Mouse (Mus musculus) embryonic facial prominence, embryonic 15.5 days (tissue): ENCODE measurements around the gene Gpr18. TPM values are rescaled to one million over a fixed set of nuclear protein-coding genes. Genes with fewer than 3 reads are reported as not detected.

ENCODE experiments used
- ATAC-seq: fragments of 200-750 bp; cut with Nextera tagmentation; 2 replicates; pipeline ENCODE4 v1.8.0; 2017; ENCODE audit warnings: low read depth, moderate TSS enrichment; ENCODE audit not compliant: insufficient number of reproducible peaks, low FRiP score, low TSS enrichment
- H3K27ac ChIP-seq: fragments of 300-500 bp; sonication (generic); replicated peaks from 2 replicates; pipeline ENCODE4 v1.5.1; 2015; ENCODE audit warnings: mild to moderate bottlenecking, inconsistent platforms
- H3K27me3 ChIP-seq: fragments of 300-500 bp; sonication (generic); 2 replicates; pipeline ENCODE4 v1.6.1; 2015; ENCODE audit warnings: inconsistent platforms
- H3K36me3 ChIP-seq: fragments of 300-500 bp; sonication (generic); 2 replicates; pipeline ENCODE4 v1.6.1; 2015; ENCODE audit warnings: mild to moderate bottlenecking, inconsistent platforms
- H3K4me1 ChIP-seq: fragments of 300-500 bp; sonication (generic); 2 replicates; pipeline ENCODE4 v1.6.1; 2015; ENCODE audit warnings: inconsistent platforms
- H3K4me2 ChIP-seq: fragments of 300-500 bp; sonication (generic); replicated peaks from 2 replicates; pipeline ENCODE4 v1.6.1; 2015; ENCODE audit warnings: mild to moderate bottlenecking, inconsistent platforms
- H3K4me3 ChIP-seq: fragments of 300-500 bp; sonication (generic); replicated peaks from 2 replicates; pipeline ENCODE4 v1.5.1; 2015; ENCODE audit warnings: mild to moderate bottlenecking, inconsistent platforms
- H3K9ac ChIP-seq: fragments of 300-500 bp; sonication (generic); 2 replicates; pipeline ENCODE4 v1.6.1; 2015; ENCODE audit warnings: inconsistent platforms
- H3K9me3 ChIP-seq: fragments of 300-500 bp; sonication (generic); replicated peaks from 2 replicates; pipeline ENCODE4 v1.6.1; 2016; ENCODE audit warnings: inconsistent platforms
- WGBS: fragments of 180-500 bp; shearing (Covaris S2); methylation state at CpG from one replicate; pipeline ENCODE4 v1.1.7; 2015; 5-methylcytosine and 5-hydroxymethylcytosine counted together
- polyA plus RNA-seq: library from polyadenylated mRNA; unstranded; fragments of >200 nt; fragmentation: Nextera tagmentation; extraction: Ambion mirVana; gene quantifications from 2 replicates; pipeline ENCODE4 v1.2.1, GENCODE M21; 2015

The Gpr18 gene
- polyA plus RNA-seq, 1 experiment from 2014 or later, result 0.21 TPM

DNA sequence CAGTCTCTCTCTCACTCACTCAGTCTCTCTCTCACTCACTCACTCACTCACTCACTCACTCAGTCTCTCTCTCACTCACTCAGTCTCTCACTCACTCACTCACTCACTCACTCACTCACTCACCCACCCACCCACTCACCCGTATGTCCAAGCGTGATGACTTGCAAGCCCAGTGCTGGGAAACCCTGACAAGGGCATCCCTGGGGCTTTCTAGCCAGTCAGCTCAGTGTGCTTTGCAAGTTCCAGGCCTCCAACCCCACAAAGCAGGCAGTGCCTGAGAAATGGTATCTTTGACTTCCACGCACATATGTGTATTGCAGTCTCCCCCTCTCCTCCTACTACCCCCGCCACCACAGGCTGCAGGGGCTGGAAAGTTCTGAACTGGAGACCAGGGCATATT, 6.4 kb upstream of the Gpr18 start:
- ATAC-seq, result no peak
- 89% methylated on average over 4 of the region's 4 CpGs for WGBS

DNA sequence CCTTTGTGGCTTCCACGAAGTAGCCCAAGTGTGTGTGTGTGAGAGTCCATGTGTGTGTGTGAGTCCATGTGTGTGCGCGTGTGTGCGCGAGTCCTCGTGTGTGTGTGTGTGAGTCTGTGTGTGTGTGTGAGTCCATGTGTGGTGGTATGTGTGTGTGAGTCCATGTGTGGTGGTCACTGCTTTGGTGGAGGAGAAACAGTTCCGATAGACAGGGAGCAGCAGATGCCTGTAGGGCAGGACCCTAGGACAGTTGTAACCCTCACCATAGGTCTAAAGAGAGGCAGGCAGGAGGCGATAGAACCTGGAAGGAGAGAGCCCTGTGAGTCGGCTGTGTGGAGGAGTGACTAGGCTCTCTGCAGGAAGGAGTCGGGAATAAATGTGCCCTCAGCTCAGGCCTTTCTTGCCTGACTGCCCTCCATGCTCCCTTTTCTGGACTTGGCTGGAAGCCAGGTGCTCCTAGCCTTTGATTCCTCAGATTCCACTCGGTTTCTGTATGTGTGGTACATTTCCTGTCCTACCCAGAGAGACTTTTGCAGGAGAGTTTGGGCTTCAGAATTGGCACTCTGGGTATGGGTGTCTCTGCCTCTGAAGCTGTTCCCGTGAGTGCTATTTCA, 5.0 kb upstream of the Gpr18 start:
- H3K4me1 ChIP-seq, result no peaks in the 10 kb centered on the region

More for the DNA sequence above, 6.4 kb upstream of the Gpr18 start:
- Histone ChIP-seq H3K27ac (no peak overlapping the region), H3K9me3 (no peaks in the 10 kb centered on the region), H3K9ac (no peak overlapping the region), H3K4me3 (no peak overlapping the region), H3K4me1 (no peaks in the 10 kb centered on the region), H3K4me2 (no peak overlapping the region), H3K36me3 (no peaks in the 10 kb centered on the region), H3K27me3 (no peaks in the 10 kb centered on the region)

DNA sequence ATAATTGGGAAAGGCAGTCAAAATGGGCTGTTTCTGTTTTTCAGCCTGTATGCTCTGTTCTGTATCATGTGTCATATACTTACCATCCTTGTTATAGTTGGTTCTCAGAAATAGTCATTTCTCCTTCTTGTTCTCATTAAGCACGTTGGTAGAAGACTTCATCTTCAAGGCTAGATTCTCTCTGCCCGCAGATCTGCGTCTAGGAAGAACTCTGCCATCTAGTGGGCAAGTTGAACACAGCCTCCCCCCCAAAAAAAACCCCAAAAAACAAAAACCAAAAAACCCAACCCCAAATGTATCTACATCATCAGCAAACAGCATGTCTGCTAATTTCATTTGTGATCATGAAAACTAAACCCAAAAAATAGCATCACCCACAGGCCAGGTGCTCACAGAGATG, 4.2 kb upstream of the Gpr18 start:
- H3K36me3 ChIP-seq, result peaks cover 8% of the 10 kb centered on the region; the same call in 1 of the 2 replicates
- H3K9me3 ChIP-seq, result no peaks in the 10 kb centered on the region
- no peak for ATAC-seq
- no peak overlapping the region for H3K9ac ChIP-seq
- H3K4me1 ChIP-seq, result no peaks in the 10 kb centered on the region
- H3K4me2 ChIP-seq, result no peak overlapping the region
- no peaks in the 10 kb centered on the region for H3K27me3 ChIP-seq
- H3K27ac ChIP-seq, result no peak overlapping the region
- WGBS, result 12% methylated on average over 3 of the region's 3 CpGs
- H3K4me3 ChIP-seq, result no peak overlapping the region

More for the DNA sequence above, 5.0 kb upstream of the Gpr18 start:
- H3K27ac ChIP-seq, result no peak overlapping the region
- no peak overlapping the region for H3K4me3 ChIP-seq
- H3K9me3 ChIP-seq, result no peaks in the 10 kb centered on the region
- no peak overlapping the region for H3K9ac ChIP-seq
- H3K4me2 ChIP-seq, result no peak overlapping the region
- peaks cover 8% of the 10 kb centered on the region; the same call in 1 of the 2 replicates for H3K36me3 ChIP-seq
- 75% methylated on average over 12 of the region's 12 CpGs for WGBS
- H3K27me3 ChIP-seq, result no peaks in the 10 kb centered on the region
- ATAC-seq, result 0 out of 2 replicates have a peak, but pooled peaks have one; percentile 47

DNA sequence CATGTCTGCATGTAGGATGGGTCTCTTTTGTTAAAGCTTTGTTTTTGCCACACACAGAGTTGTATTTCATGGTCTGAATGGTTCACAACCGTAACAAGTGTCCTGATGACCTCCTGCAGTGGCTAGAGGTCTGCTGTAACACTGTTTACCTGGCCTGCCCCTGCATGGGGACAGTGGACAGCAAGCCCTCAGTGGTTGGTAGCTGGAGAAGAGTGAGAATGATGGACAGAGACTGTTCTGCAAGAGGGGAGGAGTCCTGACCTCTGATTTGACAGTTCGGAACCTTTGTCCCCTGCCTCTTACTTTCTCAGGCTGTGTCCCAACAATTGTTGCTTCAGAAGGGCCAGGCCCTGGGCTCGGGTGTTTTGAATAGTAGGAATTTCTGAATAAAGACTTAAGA, 2.7 kb upstream of the Gpr18 start:
- ATAC-seq, result no peak
- no peaks in the 10 kb centered on the region for H3K9me3 ChIP-seq
- no peak overlapping the region for H3K9ac ChIP-seq
- no peak overlapping the region for H3K4me3 ChIP-seq
- no peak overlapping the region for H3K4me2 ChIP-seq
- 80% methylated on average over 3 of the region's 3 CpGs for WGBS
- H3K4me1 ChIP-seq, result no peaks in the 10 kb centered on the region
- no peak overlapping the region for H3K27ac ChIP-seq
- peaks cover 8% of the 10 kb centered on the region; the same call in 1 of the 2 replicates for H3K36me3 ChIP-seq
- no peaks in the 10 kb centered on the region for H3K27me3 ChIP-seq

GRCm38 (mm10) chr14:121916311-121917094, 922 bp upstream of the Gpr18 start:
- no peaks in the 10 kb centered on the region for H3K9me3 ChIP-seq
- no peak overlapping the region for H3K27ac ChIP-seq
- H3K4me3 ChIP-seq, result no peak overlapping the region
- 87% methylated on average over 6 of the region's 6 CpGs for WGBS
- H3K27me3 ChIP-seq, result no peaks in the 10 kb centered on the region
- peaks cover 22% of the 10 kb centered on the region for H3K36me3 ChIP-seq
- ATAC-seq, result no peak
- H3K4me1 ChIP-seq, result no peaks in the 10 kb centered on the region
- no peak overlapping the region for H3K4me2 ChIP-seq
- no peak overlapping the region for H3K9ac ChIP-seq

GRCm38 (mm10) chr14:121915143-121915542, 438 bp downstream of the Gpr18 start:
- Histone ChIP-seq H3K9ac (no peak overlapping the region), H3K4me2 (no peak overlapping the region), H3K36me3 (peaks cover 27% of the 10 kb centered on the region), H3K4me1 (no peaks in the 10 kb centered on the region), H3K27ac (no peak overlapping the region), H3K27me3 (no peaks in the 10 kb centered on the region), H3K9me3 (no peaks in the 10 kb centered on the region), H3K4me3 (no peak overlapping the region)
- 85% methylated on average over 5 of the region's 5 CpGs for WGBS
- ATAC-seq, result no peak

- ATAC-seq, result no peak
- Histone ChIP-seq H3K9ac (no peak overlapping the region), H3K4me1 (no peaks in the 10 kb centered on the region), H3K27me3 (no peaks in the 10 kb centered on the region), H3K4me2 (no peak overlapping the region), H3K27ac (no peak overlapping the region), H3K4me3 (no peak overlapping the region), H3K36me3 (peaks cover 41% of the 10 kb centered on the region), H3K9me3 (no peaks in the 10 kb centered on the region)
- 94% methylated on average over 7 of the region's 7 CpGs for WGBS
Measured at GRCm38 (mm10) chr14:121912501-121912900, 3.1 kb downstream of the Gpr18 start.

- H3K4me1 ChIP-seq, result no peaks in the 10 kb centered on the region
- no peaks in the 10 kb centered on the region for H3K27me3 ChIP-seq
- H3K36me3 ChIP-seq, result peaks cover 51% of the 10 kb centered on the region
- no peak for ATAC-seq
- no peak overlapping the region for H3K4me3 ChIP-seq
- H3K9me3 ChIP-seq, result no peaks in the 10 kb centered on the region
- 86% methylated on average over 6 of the region's 6 CpGs for WGBS
- H3K27ac ChIP-seq, result no peak overlapping the region
- H3K9ac ChIP-seq, result no peak overlapping the region
- H3K4me2 ChIP-seq, result no peak overlapping the region
Measured at GRCm38 (mm10) chr14:121909868-121910267, 5.7 kb downstream of the Gpr18 start.

DNA sequence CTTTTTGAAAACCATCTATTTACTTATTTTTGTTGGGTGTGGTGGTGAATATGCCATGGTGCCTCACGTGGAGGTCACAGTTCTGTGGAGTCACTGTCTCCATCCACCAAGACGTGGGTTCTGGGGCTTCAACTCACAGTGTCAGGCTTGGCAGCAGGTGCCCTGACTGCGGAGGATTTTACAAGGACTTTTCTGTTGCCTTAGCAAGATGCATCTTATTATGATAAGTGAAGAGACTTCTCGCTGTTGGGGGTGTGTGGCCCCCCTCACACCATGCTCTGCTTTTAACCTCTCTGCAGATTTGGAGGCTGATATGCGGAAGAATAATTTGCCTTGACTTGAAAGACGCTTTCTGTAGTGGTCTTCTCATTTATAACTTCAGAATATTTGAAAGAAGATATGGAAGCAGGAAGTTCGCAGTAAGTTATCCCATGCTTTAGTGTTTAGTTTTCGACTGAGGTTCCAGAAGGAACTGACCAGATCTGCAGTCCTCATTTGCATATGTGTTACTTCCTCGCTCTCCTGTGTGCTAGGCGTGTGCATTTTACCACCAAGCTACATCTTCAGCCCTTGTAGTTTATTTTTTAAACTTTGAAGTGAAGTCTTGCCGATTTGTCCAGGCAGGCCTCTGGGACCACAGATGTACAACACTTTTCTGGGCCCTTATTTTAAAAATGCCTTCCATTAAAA, 8.4 kb downstream of the Gpr18 start:
- no peaks in the 10 kb centered on the region for H3K27me3 ChIP-seq
- H3K4me2 ChIP-seq, result no peak overlapping the region
- H3K4me1 ChIP-seq, result no peaks in the 10 kb centered on the region
- no peak for ATAC-seq
- 85% methylated on average over 11 of the region's 11 CpGs for WGBS
- H3K4me3 ChIP-seq, result no peak overlapping the region
- no peak overlapping the region for H3K27ac ChIP-seq
- no peaks in the 10 kb centered on the region for H3K9me3 ChIP-seq
- H3K9ac ChIP-seq, result no peak overlapping the region
- H3K36me3 ChIP-seq, result peaks cover 43% of the 10 kb centered on the region

- Histone ChIP-seq H3K36me3 (peaks cover 37% of the 10 kb centered on the region), H3K27ac (no peak overlapping the region), H3K4me3 (no peak overlapping the region), H3K4me2 (no peak overlapping the region), H3K27me3 (no peaks in the 10 kb centered on the region), H3K9me3 (no peaks in the 10 kb centered on the region), H3K9ac (no peak overlapping the region), H3K4me1 (no peaks in the 10 kb centered on the region)
- 76% methylated on average over 8 of the region's 8 CpGs for WGBS
- ATAC-seq, result no peak
Measured at GRCm38 (mm10) chr14:121906341-121906991, 9.1 kb downstream of the Gpr18 start.

GRCm38 (mm10) chr14:121904754-121905153, 10.8 kb downstream of the Gpr18 start:
- H3K4me2 ChIP-seq, result no peak overlapping the region
- H3K27ac ChIP-seq, result no peak overlapping the region
- ATAC-seq, result no peak
- H3K36me3 ChIP-seq, result peaks cover 31% of the 10 kb centered on the region
- no peak overlapping the region for H3K4me3 ChIP-seq
- no peaks in the 10 kb centered on the region for H3K4me1 ChIP-seq
- H3K9ac ChIP-seq, result no peak overlapping the region
- WGBS, result 50% methylated on average over 3 of the region's 3 CpGs
- H3K9me3 ChIP-seq, result no peaks in the 10 kb centered on the region
- no peaks in the 10 kb centered on the region for H3K27me3 ChIP-seq
